Mouse (Mus musculus) fat pad, adult 2 months (tissue): ENCODE data around the gene Izumo3.
"Not testable (repeated sequence)": the region's sequence is repeated elsewhere in the genome, so short reads cannot be mapped to it uniquely, and the experiment has no call there.

ENCODE experiments used
- DNase-seq: peaks from one replicate; pipeline ENCODE4 v3.0.0-alpha.2; 2011; ENCODE audit warnings: low read depth, low spot score; ENCODE audit errors: extremely low read depth

Gene Izumo3

GRCm38 (mm10) chr4:92147134-92147533 is at the start of gene Izumo3:
Gene Izumo3 (minus strand): TSS chr4:92147234.
- DNase-seq, result no peak

GRCm38 (mm10) chr4:92191649-92192048 is 44.6 kb upstream of the Izumo3 start, which contains the start of gene Gm12666:
Gene Gm12666 (minus strand): TSS chr4:92191749.
- not testable (repeated sequence) for DNase-seq

GRCm38 (mm10) chr4:92152646-92153045 is 5.6 kb upstream of the Izumo3 start:
- DNase-seq, result no peak

GRCm38 (mm10) chr4:92111390-92111988 is 35.5 kb downstream of the Izumo3 start:
- DNase-seq, result no peak

- no peak for DNase-seq
Observed at GRCm38 (mm10) chr4:92097386-92097785, 49.6 kb downstream of the Izumo3 start.

- DNase-seq, result no peak
Observed at GRCm38 (mm10) chr4:92095951-92096350, 51.1 kb downstream of the Izumo3 start.
